17 mouse cellular contexts compared by ENCODE assay signal in the genomic region with DNA sequence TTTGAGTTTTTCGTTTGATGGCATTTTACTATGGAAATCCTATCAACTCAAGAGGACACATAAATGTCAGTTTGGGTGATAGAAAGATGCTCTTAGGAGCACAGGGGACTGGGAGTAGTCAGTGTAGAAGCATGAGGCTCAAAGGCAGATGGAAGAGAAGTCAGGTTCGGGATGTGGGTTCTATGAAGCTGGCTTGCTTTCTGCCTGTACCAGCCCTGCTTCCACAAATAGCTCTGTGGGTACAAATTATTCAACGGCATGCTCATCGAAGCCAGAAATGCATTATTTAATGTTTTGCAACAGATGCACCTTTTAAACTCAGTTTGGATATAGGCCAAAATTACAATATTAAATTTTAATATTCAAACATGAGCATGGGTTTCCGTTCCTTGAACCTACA.
"Had no signal": no experiment of that assay in that cellular context is flagged by ENCODE, and none has a peak within 500 bp of the region (broad histone marks: within the 10 kb centered on the region; RNA-seq: fewer than 3 reads in every experiment).

No protein-coding gene starts in this region.

- H3K27ac ChIP-seq: lung, embryonic 15.5 days; macrophage; midbrain, embryonic 13.5 days; midbrain, embryonic 15.5 days; neural tube, embryonic 12.5 days; stomach, embryonic 15.5 days; stomach, postnatal 0 days had no signal

- H3K4me1 ChIP-seq: lung, embryonic 15.5 days; megakaryocyte, embryonic 14.5 days; midbrain, embryonic 13.5 days; midbrain, embryonic 15.5 days; neural tube, embryonic 12.5 days; stomach, embryonic 15.5 days had no signal

- H3K9ac ChIP-seq: lung, embryonic 15.5 days; midbrain, embryonic 13.5 days; midbrain, embryonic 15.5 days; neural tube, embryonic 12.5 days; stomach, embryonic 15.5 days had no signal

- ATAC-seq: lung, postnatal 0 days; midbrain, embryonic 13.5 days; midbrain, embryonic 15.5 days had no signal

- H3K9me3 ChIP-seq: lung, embryonic 15.5 days; midbrain, embryonic 13.5 days; midbrain, embryonic 15.5 days; neural tube, embryonic 12.5 days; stomach, embryonic 15.5 days had no signal

- DNase-seq: lung, adult 2 months; lung, postnatal 14 days; lung, postnatal 36 days; right cerebral cortex, postnatal 14 days; thymus, adult 2 months; thymus, postnatal 25 days; thymus, postnatal 4 days had no signal

- H3K27me3 ChIP-seq: lung, embryonic 15.5 days; megakaryocyte, embryonic 14.5 days; midbrain, embryonic 13.5 days; midbrain, embryonic 15.5 days; neural tube, embryonic 12.5 days; stomach, embryonic 15.5 days had no signal

- H3K36me3 ChIP-seq: lung, embryonic 15.5 days; midbrain, embryonic 13.5 days; midbrain, embryonic 15.5 days; neural tube, embryonic 12.5 days; stomach, embryonic 15.5 days had no signal

- H3K4me3 ChIP-seq: lung, embryonic 15.5 days; megakaryocyte, embryonic 14.5 days; midbrain, embryonic 13.5 days; midbrain, embryonic 15.5 days; neural tube, embryonic 12.5 days; stomach, embryonic 15.5 days had no signal

- H3K4me2 ChIP-seq: lung, embryonic 15.5 days; midbrain, embryonic 11.5 days; midbrain, embryonic 13.5 days; midbrain, embryonic 15.5 days; neural tube, embryonic 12.5 days; stomach, embryonic 15.5 days had no signal
